Mouse (Mus musculus) embryo, embryonic 10.5 days (tissue): ENCODE measurements around the gene Gm572.

Source experiments
- DNase-seq: peaks from one replicate; pipeline ENCODE4 v3.0.0-alpha.2; 2015; ENCODE audit warnings: low spot score

Gm572 gene

GRCm38 (mm10) chr4:148715396-148715795, 72.3 kb downstream of the Gm572 start:
- DNase-seq, result no peak
